Mouse (Mus musculus) layer of hippocampus, adult 8-10 months (tissue): ENCODE results near the gene Vkorc1l1. TPM values are rescaled to one million over a fixed set of nuclear protein-coding genes. Genes with fewer than 3 reads are reported as not detected.

Experiments used
- total RNA-seq, 4 experiments: library from RNA; stranded (reverse); gene quantifications; 2 replicates each; pipeline ENCODE4 v1.2.4; 2022

The Vkorc1l1 gene
- total RNA-seq, 4 experiments from 2014 or later = 43.6 to 50.2 (median 45.9) TPM

Other genes with a start within 250 kb of the Vkorc1l1 start
- not detected for gene Sept14, start 233.5 kb upstream of the Vkorc1l1 start, total RNA-seq
- gene Mrps17, start 226.5 kb upstream of the Vkorc1l1 start, total RNA-seq = 10 to 100 TPM; 72.9 to 92.8 (median 78.4) TPM
- gene Nipsnap2, start 216.9 kb upstream of the Vkorc1l1 start, total RNA-seq = 10 to 100 TPM; 79.4 to 85.9 (median 82.6) TPM
- 10 to 100 TPM; 23.0 to 31.3 (median 28.6) TPM for gene Psph, start 154.5 kb upstream of the Vkorc1l1 start, total RNA-seq
- 10 to 100 TPM; 20.2 to 26.5 (median 22.7) TPM for gene Sumf2, start 95.0 kb upstream of the Vkorc1l1 start, total RNA-seq
- gene Chchd2, start 54.5 kb upstream of the Vkorc1l1 start, total RNA-seq = 100 to 1,000 TPM; 410 to 438 (median 418) TPM
- gene Zbed5, start 46.2 kb upstream of the Vkorc1l1 start, total RNA-seq = 1 to 10 TPM; 7.0 to 7.7 (median 7.2) TPM
- 10 to 100 TPM; 24.4 to 26.8 (median 25.6) TPM for gene Phkg1, start 43.4 kb upstream of the Vkorc1l1 start, total RNA-seq
- gene Nupr1l, start 33.4 kb upstream of the Vkorc1l1 start, total RNA-seq = 1 to 10 TPM; 1.8 to 8.3 (median 2.2) TPM
- gene Gusb, start 61.1 kb downstream of the Vkorc1l1 start, total RNA-seq = 10 to 100 TPM; 11.2 to 60.7 (median 28.9) TPM
- 10 to 100 TPM; 18.9 to 38.2 (median 26.3) TPM for gene Asl, start 87.3 kb downstream of the Vkorc1l1 start, total RNA-seq
- 10 to 100 TPM; 31.8 to 38.2 (median 35.6) TPM for gene Crcp, start 87.3 kb downstream of the Vkorc1l1 start, total RNA-seq
- 10 to 100 TPM; 41.3 to 54.4 (median 48.8) TPM for gene Tpst1, start 131.4 kb downstream of the Vkorc1l1 start, total RNA-seq
- gene Kctd7, start 202.9 kb downstream of the Vkorc1l1 start, total RNA-seq = 10 to 100 TPM; 11.4 to 18.4 (median 12.8) TPM
- gene Rabgef1, start 229.8 kb downstream of the Vkorc1l1 start, total RNA-seq = 10 to 100 TPM; 48.9 to 51.9 (median 49.3) TPM